Mouse (Mus musculus) heart, embryonic 13.5 days (tissue): ENCODE results near the gene Chp2. TPM values are rescaled to one million over a fixed set of nuclear protein-coding genes. Genes with fewer than 3 reads are reported as not detected.

Experiments used
- ATAC-seq: fragments of 200-750 bp; cut with Nextera tagmentation; 2 replicates; pipeline ENCODE4 v1.8.0; 2017; ENCODE audit warnings: moderate TSS enrichment; ENCODE audit not compliant: insufficient number of reproducible peaks, low FRiP score, low TSS enrichment; ENCODE audit errors: extremely low read depth
- H3K27ac ChIP-seq: fragments of 300-500 bp; sonication (generic); replicated peaks from 2 replicates; pipeline ENCODE4 v1.5.1; 2015; ENCODE audit warnings: moderate library complexity, mild to moderate bottlenecking, inconsistent platforms
- H3K27me3 ChIP-seq: fragments of 300-500 bp; sonication (generic); replicated peaks from 2 replicates; pipeline ENCODE4 v1.6.1; 2015; ENCODE audit warnings: mild to moderate bottlenecking, inconsistent platforms
- H3K36me3 ChIP-seq: fragments of 300-500 bp; sonication (generic); 2 replicates; pipeline ENCODE4 v1.6.1; 2015; ENCODE audit warnings: mild to moderate bottlenecking, inconsistent platforms
- H3K4me1 ChIP-seq: fragments of 300-500 bp; sonication (generic); 2 replicates; pipeline ENCODE4 v1.6.1; 2015; ENCODE audit warnings: inconsistent platforms
- H3K4me2 ChIP-seq: fragments of 300-500 bp; sonication (generic); 2 replicates; pipeline ENCODE4 v1.6.1; 2015; ENCODE audit warnings: inconsistent platforms, mild to moderate bottlenecking, moderate library complexity
- H3K4me3 ChIP-seq: fragments of 300-500 bp; sonication (generic); 2 replicates; pipeline ENCODE4 v1.5.1; 2015; ENCODE audit warnings: moderate library complexity, mild to moderate bottlenecking, inconsistent platforms
- H3K9ac ChIP-seq: fragments of 300-500 bp; sonication (generic); 2 replicates; pipeline ENCODE4 v1.6.1; 2015; ENCODE audit warnings: inconsistent platforms, mild to moderate bottlenecking, moderate library complexity
- H3K9me3 ChIP-seq: fragments of 300-500 bp; sonication (generic); 2 replicates; pipeline ENCODE4 v1.6.1; 2016; ENCODE audit warnings: inconsistent platforms
- WGBS: fragments of 180-500 bp; shearing (Covaris S2); methylation state at CpG from one replicate; pipeline ENCODE4 v1.1.7; 2015; ENCODE audit warnings: mixed read lengths; 5-methylcytosine and 5-hydroxymethylcytosine counted together
- polyA plus RNA-seq: library from polyadenylated mRNA; unstranded; fragments of >200 nt; fragmentation: Nextera tagmentation; extraction: Ambion mirVana; gene quantifications from 2 replicates; pipeline ENCODE4 v1.2.1, GENCODE M21; 2015

Chp2 gene
- polyA plus RNA-seq, 1 experiment from 2014 or later: 0.23 TPM

DNA sequence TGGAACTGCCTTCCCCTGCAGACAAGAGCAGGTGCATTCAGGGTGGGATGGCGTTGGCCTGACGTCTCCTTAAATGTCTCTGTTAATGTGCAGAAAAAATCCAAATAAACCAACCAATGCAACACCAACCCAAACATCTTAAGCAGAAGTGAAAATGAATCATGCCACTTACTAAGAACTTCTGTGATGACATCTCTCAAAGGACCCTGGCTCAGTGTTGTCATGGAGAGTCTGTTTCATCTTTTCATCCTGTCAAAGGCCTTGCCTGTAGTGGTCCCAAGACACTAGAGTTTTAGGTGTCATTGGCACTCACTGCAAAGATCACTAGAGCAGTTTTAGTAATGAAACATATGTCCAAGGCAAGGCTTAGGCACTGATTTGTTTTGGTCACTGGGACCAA, 53.0 kb downstream of the Chp2 start:
- Histone ChIP-seq H3K27ac (no peak overlapping the region), H3K4me2 (no peak overlapping the region), H3K9me3 (no peaks in the 10 kb centered on the region), H3K27me3 (no peaks in the 10 kb centered on the region; the same call in 1 of the 2 replicates), H3K4me3 (no peak overlapping the region), H3K36me3 (no peaks in the 10 kb centered on the region), H3K4me1 (no peaks in the 10 kb centered on the region), H3K9ac (no peak overlapping the region)
- no peak for ATAC-seq
- 76% methylated on average over 2 of the region's 2 CpGs for WGBS

Other genes with a start within 250 kb of the Chp2 start
- gene Cog7, start 237.8 kb upstream of the Chp2 start, polyA plus RNA-seq: 17.3 and 18.2 TPM in 2 replicates
- 77.2 TPM in 2 replicates for gene Gga2, start 198.3 kb upstream of the Chp2 start, polyA plus RNA-seq
- 46.3 and 46.9 TPM in 2 replicates for gene Ubfd1, start 152.3 kb upstream of the Chp2 start, polyA plus RNA-seq
- 27.4 and 27.9 TPM in 2 replicates for gene Ears2, start 152.2 kb upstream of the Chp2 start, polyA plus RNA-seq
- 1,343 and 1,477 TPM in 2 replicates for gene Ndufab1, start 117.6 kb upstream of the Chp2 start, polyA plus RNA-seq
- gene Palb2, start 86.5 kb upstream of the Chp2 start, polyA plus RNA-seq: 9.5 and 10.0 TPM in 2 replicates
- 70.6 and 76.4 TPM in 2 replicates for gene Dctn5, start 86.5 kb upstream of the Chp2 start, polyA plus RNA-seq
- 93.1 and 93.9 TPM in 2 replicates for gene Plk1, start 60.1 kb upstream of the Chp2 start, polyA plus RNA-seq
- gene Ern2, start 33.3 kb upstream of the Chp2 start, polyA plus RNA-seq: 0.06 TPM in 1 of 2 replicates, not detected in the other
- 5.8 and 6.2 TPM in 2 replicates for gene Prkcb, start 69.3 kb downstream of the Chp2 start, polyA plus RNA-seq